Mouse (Mus musculus) liver, embryonic 15.5 days (tissue): ENCODE data around the gene Vmn1r39. TPM values are rescaled to one million over a fixed set of nuclear protein-coding genes. Genes with fewer than 3 reads are reported as not detected.
"Not testable (repeated sequence)": the region's sequence is repeated elsewhere in the genome, so short reads cannot be mapped to it uniquely, and the experiment has no call there.

Experiments
- ATAC-seq: fragments of 200-750 bp; cut with Nextera tagmentation; 2 replicates; pipeline ENCODE4 v1.8.0; 2017; ENCODE audit warnings: moderate number of reproducible peaks, mild to moderate bottlenecking, moderate library complexity; ENCODE audit not compliant: insufficient read depth
- H3K27ac ChIP-seq: fragments of 300-500 bp; sonication (generic); replicated peaks from 2 replicates; pipeline ENCODE4 v1.5.1; 2015; ENCODE audit warnings: mild to moderate bottlenecking, inconsistent platforms
- H3K27me3 ChIP-seq: fragments of 300-500 bp; sonication (generic); 2 replicates; pipeline ENCODE4 v1.6.1; 2015; ENCODE audit warnings: mild to moderate bottlenecking, inconsistent platforms
- H3K36me3 ChIP-seq: fragments of 300-500 bp; sonication (generic); replicated peaks from 2 replicates; pipeline ENCODE4 v1.6.1; 2015; ENCODE audit warnings: moderate library complexity, mild to moderate bottlenecking, inconsistent platforms
- H3K4me1 ChIP-seq: fragments of 300-500 bp; sonication (generic); replicated peaks from 2 replicates; pipeline ENCODE4 v1.6.1; 2015; ENCODE audit warnings: inconsistent platforms
- H3K4me2 ChIP-seq: fragments of 300-500 bp; sonication (generic); 2 replicates; pipeline ENCODE4 v1.6.1; 2015; ENCODE audit warnings: moderate library complexity, mild to moderate bottlenecking, inconsistent platforms
- H3K4me3 ChIP-seq: fragments of 300-500 bp; sonication (generic); replicated peaks from 2 replicates; pipeline ENCODE4 v1.5.1; 2015; ENCODE audit warnings: mild to moderate bottlenecking, inconsistent platforms
- H3K9ac ChIP-seq: fragments of 300-500 bp; sonication (generic); 2 replicates; pipeline ENCODE4 v1.6.1; 2015; ENCODE audit warnings: moderate library complexity, mild to moderate bottlenecking, inconsistent platforms
- H3K9me3 ChIP-seq: fragments of 300-500 bp; sonication (generic); replicated peaks from 2 replicates; pipeline ENCODE4 v1.6.1; 2016; ENCODE audit warnings: inconsistent platforms
- WGBS: fragments of 180-500 bp; shearing (Covaris S2); methylation state at CpG from one replicate; pipeline ENCODE4 v1.1.7; 2015; ENCODE audit warnings: mixed read lengths; ENCODE audit not compliant: insufficient replicate concordance; 5-methylcytosine and 5-hydroxymethylcytosine counted together
- polyA plus RNA-seq: library from polyadenylated mRNA; unstranded; fragments of >200 nt; fragmentation: Nextera tagmentation; extraction: Ambion mirVana; gene quantifications from 2 replicates; pipeline ENCODE4 v1.2.1, GENCODE M21; 2015

Vmn1r39 gene
- polyA plus RNA-seq: not detected in 2 replicates

- WGBS: 77% methylated on average over 2 of the region's 2 CpGs
- Histone ChIP-seq H3K4me3 (no peak within 1 kb of the TSS), H3K27me3 (no peaks in the 10 kb centered on the region), H3K27ac (no peak within 1 kb of the TSS), H3K4me1 (no peaks in the 10 kb centered on the region), H3K9me3 (no peaks in the 10 kb centered on the region), H3K36me3 (no peaks in the 10 kb centered on the region), H3K4me2 (no peak within 1 kb of the TSS), H3K9ac (no peak within 1 kb of the TSS)
- no peak for ATAC-seq
These were observed at the start of gene Vmn1r39 for GRCm38 (mm10) chr6:66810509-66810908. Gene Vmn1r39 (minus strand): TSS chr6:66810609.

- Histone ChIP-seq H3K9me3 (no peaks in the 10 kb centered on the region), H3K9ac (no peak overlapping the region), H3K4me2 (no peak overlapping the region), H3K4me1 (no peaks in the 10 kb centered on the region), H3K4me3 (no peak overlapping the region), H3K36me3 (no peaks in the 10 kb centered on the region), H3K27me3 (no peaks in the 10 kb centered on the region), H3K27ac (no peak overlapping the region)
- ATAC-seq: no peak
These were observed 49.0 kb upstream of the Vmn1r39 start for GRCm38 (mm10) chr6:66859391-66859790.

GRCm38 (mm10) chr6:66858356-66858755 is 47.9 kb upstream of the Vmn1r39 start:
- Histone ChIP-seq H3K27ac (no peak overlapping the region), H3K9ac (no peak overlapping the region), H3K9me3 (no peaks in the 10 kb centered on the region), H3K4me1 (no peaks in the 10 kb centered on the region), H3K36me3 (no peaks in the 10 kb centered on the region), H3K4me2 (no peak overlapping the region), H3K27me3 (no peaks in the 10 kb centered on the region), H3K4me3 (no peak overlapping the region)
- ATAC-seq: no peak
- WGBS: 78% methylated on average over 1 of the region's 1 CpGs

GRCm38 (mm10) chr6:66856236-66856635 is 45.8 kb upstream of the Vmn1r39 start:
- no peak overlapping the region for H3K27ac ChIP-seq
- H3K9ac ChIP-seq: no peak overlapping the region
- ATAC-seq: no peak
- H3K4me3 ChIP-seq: no peak overlapping the region
- H3K36me3 ChIP-seq: no peaks in the 10 kb centered on the region
- no peaks in the 10 kb centered on the region for H3K4me1 ChIP-seq
- H3K27me3 ChIP-seq: no peaks in the 10 kb centered on the region
- no peaks in the 10 kb centered on the region for H3K9me3 ChIP-seq
- H3K4me2 ChIP-seq: no peak overlapping the region

- Histone ChIP-seq H3K4me2 (no peak overlapping the region), H3K36me3 (no peaks in the 10 kb centered on the region), H3K4me3 (no peak overlapping the region), H3K4me1 (no peaks in the 10 kb centered on the region), H3K27me3 (no peaks in the 10 kb centered on the region), H3K9me3 (no peaks in the 10 kb centered on the region), H3K9ac (no peak overlapping the region), H3K27ac (no peak overlapping the region)
- no peak for ATAC-seq
- WGBS: 22% methylated on average over 4 of the region's 4 CpGs
These were observed 38.5 kb upstream of the Vmn1r39 start for GRCm38 (mm10) chr6:66848936-66849335.

GRCm38 (mm10) chr6:66840631-66841030 is 30.2 kb upstream of the Vmn1r39 start:
- not testable (repeated sequence) for ATAC-seq, H3K27me3 ChIP-seq, H3K4me1 ChIP-seq, H3K4me3 ChIP-seq, H3K36me3 ChIP-seq, H3K9ac ChIP-seq, H3K9me3 ChIP-seq, H3K27ac ChIP-seq, H3K4me2 ChIP-seq
- 0% methylated on average over 1 of the region's 1 CpGs for WGBS

GRCm38 (mm10) chr6:66836932-66837331 is 26.5 kb upstream of the Vmn1r39 start:
- no peak overlapping the region for H3K27ac ChIP-seq
- no peaks in the 10 kb centered on the region for H3K27me3 ChIP-seq
- no peak overlapping the region for H3K9ac ChIP-seq
- no peak overlapping the region for H3K4me3 ChIP-seq
- no peaks in the 10 kb centered on the region for H3K4me1 ChIP-seq
- no peak overlapping the region for H3K4me2 ChIP-seq
- H3K9me3 ChIP-seq: no peaks in the 10 kb centered on the region
- H3K36me3 ChIP-seq: no peaks in the 10 kb centered on the region
- no peak for ATAC-seq

- Histone ChIP-seq H3K9me3 (no peaks in the 10 kb centered on the region), H3K27me3 (no peaks in the 10 kb centered on the region), H3K4me1 (no peaks in the 10 kb centered on the region), H3K27ac (no peak overlapping the region), H3K36me3 (no peaks in the 10 kb centered on the region), H3K4me2 (no peak overlapping the region), H3K4me3 (no peak overlapping the region), H3K9ac (no peak overlapping the region)
- no peak for ATAC-seq
- WGBS: 69% methylated on average over 1 of the region's 1 CpGs
These were observed 4.1 kb downstream of the Vmn1r39 start for GRCm38 (mm10) chr6:66806311-66806710.

- Histone ChIP-seq H3K36me3 (no peaks in the 10 kb centered on the region), H3K4me2 (no peak overlapping the region), H3K9ac (no peak overlapping the region), H3K27me3 (no peaks in the 10 kb centered on the region), H3K9me3 (no peaks in the 10 kb centered on the region), H3K4me1 (no peaks in the 10 kb centered on the region), H3K4me3 (no peak overlapping the region), H3K27ac (no peak overlapping the region)
- ATAC-seq: no peak
- WGBS: 54% methylated on average over 3 of the region's 3 CpGs
These were observed 4.7 kb downstream of the Vmn1r39 start for GRCm38 (mm10) chr6:66805713-66806112.

- H3K4me3 ChIP-seq, H3K27me3 ChIP-seq, H3K9ac ChIP-seq, H3K4me2 ChIP-seq, H3K9me3 ChIP-seq, H3K4me1 ChIP-seq, ATAC-seq, H3K27ac ChIP-seq, H3K36me3 ChIP-seq: not testable (repeated sequence)
These were observed 27.9 kb downstream of the Vmn1r39 start, which contains the start of gene Vmn1r38 for GRCm38 (mm10) chr6:66782527-66782926. Gene Vmn1r38 (minus strand): TSS chr6:66782627.
